Comparison of ENCODE assay signal across 13 mouse cellular contexts in the genomic region with DNA sequence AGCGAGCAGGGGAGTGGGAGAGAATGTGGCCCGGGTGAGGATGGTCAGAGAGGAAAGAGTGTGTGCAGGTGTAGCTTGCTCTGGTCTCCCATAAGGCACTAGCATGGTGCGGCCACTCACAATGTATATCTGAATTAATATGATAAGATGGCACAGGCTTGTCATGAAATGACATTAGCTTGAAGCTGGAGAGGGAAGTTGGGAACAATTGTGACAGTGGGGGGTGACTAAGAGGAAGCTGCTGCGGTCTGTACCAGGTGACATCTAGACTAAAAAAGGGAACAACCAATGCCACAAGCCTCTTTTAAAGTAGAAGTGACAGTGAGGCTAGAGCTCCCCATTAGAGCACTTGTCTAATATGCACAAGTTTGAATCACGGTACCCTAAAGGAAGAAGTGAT.
A peak's percentile ranks its signal among the peaks of the same experiment; 100 is the strongest.
DNase-seq lines count a peak whose midpoint lies in the region; ATAC-seq and TF ChIP-seq lines count a peak whose summit lies in the region.
"Had no signal": no experiment of that assay in that cellular context is flagged by ENCODE, and none has a peak within 500 bp of the region (broad histone marks: within the 10 kb centered on the region; RNA-seq: fewer than 3 reads in every experiment).

No protein-coding gene starts in this region.

- TF ChIP-seq POLR2A in lung, adult 2 months (IDR thresholded peaks at IDR 0.05; ENCODE audit: borderline replicate concordance, extremely low read depth, low read depth, low read length): no peak

- peaks cover 66% of the 10 kb centered on the region for H3K36me3 ChIP-seq in G1E (replicated peaks)
- peaks cover 6% of the 10 kb centered on the region for H3K36me3 ChIP-seq in liver, embryonic 16.5 days (ENCODE audit: control insufficient read depth, insufficient read depth)
- no peaks in the 10 kb centered on the region for H3K36me3 ChIP-seq in heart, embryonic 12.5 days
- H3K36me3 ChIP-seq: hindbrain, embryonic 10.5 days had no signal

- H3K4me2 ChIP-seq in liver, embryonic 16.5 days (ENCODE audit: low read depth, low read length): no peak overlapping the region
- H3K4me2 ChIP-seq in heart, embryonic 12.5 days: no peak overlapping the region

- H3K4me1 ChIP-seq in lung, adult 2 months (ENCODE audit: control insufficient read depth, insufficient read depth, low read length): peaks cover 3% of the 10 kb centered on the region; the same call in 1 of the 2 replicates
- H3K4me1 ChIP-seq in G1E (ENCODE audit: insufficient read depth, low read depth, low read length): peaks cover 7% of the 10 kb centered on the region
- no peaks in the 10 kb centered on the region for H3K4me1 ChIP-seq in liver, embryonic 16.5 days (ENCODE audit: control insufficient read depth, low read depth, low read length)
- no peaks in the 10 kb centered on the region for H3K4me1 ChIP-seq in heart, embryonic 12.5 days (replicated peaks)
- H3K4me1 ChIP-seq: hindbrain, embryonic 10.5 days had no signal

- peak; percentile 54; the same call in 1 of the 2 replicates for ATAC-seq in G1E (ENCODE audit: extremely low read depth, insufficient number of reproducible peaks, low FRiP score, poor library complexity, severe bottlenecking)
- ATAC-seq in liver, embryonic 16.5 days (ENCODE audit: low read depth): peak; percentile 48; the same call in 1 of the 2 replicates
- no peak for ATAC-seq in frontal cortex, adult (ENCODE audit: low TSS enrichment)
- no peak for ATAC-seq in heart, embryonic 12.5 days (ENCODE audit: insufficient number of reproducible peaks, low FRiP score)

- no peaks in the 10 kb centered on the region for H3K9me3 ChIP-seq in G1E (replicated peaks)
- no peaks in the 10 kb centered on the region for H3K9me3 ChIP-seq in liver, embryonic 16.5 days (replicated peaks; ENCODE audit: control insufficient read depth, low read length)
- no peaks in the 10 kb centered on the region for H3K9me3 ChIP-seq in heart, embryonic 12.5 days (replicated peaks)
- H3K9me3 ChIP-seq: hindbrain, embryonic 10.5 days had no signal

- H3K4me3 ChIP-seq in lung, adult 2 months (replicated peaks; ENCODE audit: extremely low read depth, low read depth, low read length): no peak overlapping the region
- H3K4me3 ChIP-seq in G1E (ENCODE audit: low read depth, low read length): no peak overlapping the region
- no peak overlapping the region for H3K4me3 ChIP-seq in liver, embryonic 16.5 days (ENCODE audit: low read depth, low read length)
- H3K4me3 ChIP-seq in heart, embryonic 12.5 days: no peak overlapping the region
- H3K4me3 ChIP-seq: hindbrain, embryonic 10.5 days; myocyte had no signal

- H3K27ac ChIP-seq in liver, embryonic 16.5 days (ENCODE audit: low read length): no peak overlapping the region
- no peak overlapping the region for H3K27ac ChIP-seq in heart, embryonic 12.5 days (ENCODE audit: poor library complexity, severe bottlenecking)
- H3K27ac ChIP-seq: hindbrain, embryonic 10.5 days had no signal

- H3K9ac ChIP-seq in liver, embryonic 16.5 days (ENCODE audit: low read depth, low read length): no peak overlapping the region
- H3K9ac ChIP-seq in heart, embryonic 12.5 days: no peak overlapping the region

- 78% methylated on average over 5 of the region's 5 CpGs for WGBS in lung, adult 2 months
- 27% methylated on average over 5 of the region's 5 CpGs for WGBS in liver, embryonic 16.5 days (ENCODE audit: insufficient replicate concordance)
- WGBS in heart, embryonic 12.5 days: 85% methylated on average over 5 of the region's 5 CpGs

- DNase-seq in lung, adult 18-20 months: peak; percentile 11 to 21
- DNase-seq in lung, adult 2 months: no peak
- peak; percentile 18 for DNase-seq in G1E (ENCODE audit: low spot score)
- DNase-seq in spleen, adult 12 weeks (ENCODE audit: low spot score): peak; percentile 16
- DNase-seq in Muller cell, postnatal 12 days (ENCODE audit: inconsistent ontology term): no peak
- DNase-seq: kidney, adult 11 months; kidney, postnatal 4 days; right cerebral cortex, postnatal 4 days had no signal

- H3K27me3 ChIP-seq in G1E (ENCODE audit: insufficient read depth, low read length): no peaks in the 10 kb centered on the region
- no peaks in the 10 kb centered on the region for H3K27me3 ChIP-seq in liver, embryonic 16.5 days (ENCODE audit: control insufficient read depth, insufficient read depth, low read depth, low read length)
- H3K27me3 ChIP-seq in heart, embryonic 12.5 days (replicated peaks): peaks cover 11% of the 10 kb centered on the region; the same call in 1 of the 2 replicates

- TF ChIP-seq CTCF in lung, adult 2 months (IDR thresholded peaks at IDR 0.05; ENCODE audit: insufficient read depth, low read length): no peak
- no peak for TF ChIP-seq CTCF in G1E (IDR thresholded peaks at IDR 0.05; ENCODE audit: low read depth, low read length)

Comparison
In these comparisons a context has a peak if more than half of its experiments do, and no peak if none do; other contexts are left out.
1. DNase-seq: peak in lung, adult 18-20 months (2 of 2), G1E (single experiment) and spleen, adult 12 weeks (single experiment); none in lung, adult 2 months (single experiment) and Muller cell, postnatal 12 days (single experiment).
2. ATAC-seq: peak in G1E (single experiment) and liver, embryonic 16.5 days (single experiment); none in frontal cortex, adult (single experiment) and heart, embryonic 12.5 days (single experiment).